Mouse (Mus musculus): ENCODE results near the gene Lsm2. TPM values are rescaled to one million over a fixed set of nuclear protein-coding genes. Genes with fewer than 3 reads are reported as not detected.
A peak's percentile ranks its signal among the peaks of the same experiment; 100 is the strongest.
"Not testable (repeated sequence)": the region's sequence is repeated elsewhere in the genome, so short reads cannot be mapped to it uniquely, and the experiment has no call there.

The Lsm2 gene
- polyA plus RNA-seq, 1 experiment: 51.6 TPM

DNA sequence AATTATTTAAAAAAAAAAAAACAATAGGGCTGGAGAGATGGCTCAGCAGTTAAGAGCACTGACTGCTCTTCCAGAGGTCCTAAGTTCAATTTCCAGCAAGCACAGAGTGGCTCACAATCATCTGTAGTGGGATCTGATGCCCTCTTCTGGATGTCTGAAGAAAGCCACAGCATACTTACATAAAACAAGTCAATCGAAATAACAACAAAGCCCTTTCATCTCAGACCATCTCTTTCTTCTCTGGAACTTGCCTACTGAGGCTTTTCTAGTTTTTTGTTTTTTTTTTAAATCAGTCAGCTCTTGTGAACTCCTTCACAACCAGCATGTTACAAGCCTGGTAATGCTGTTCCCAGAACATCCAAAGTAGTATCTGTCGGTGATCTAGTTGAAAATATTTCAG, 1.0 kb upstream of the Lsm2 start:
- WGBS: 6% methylated on average over 2 of the region's 2 CpGs

DNA sequence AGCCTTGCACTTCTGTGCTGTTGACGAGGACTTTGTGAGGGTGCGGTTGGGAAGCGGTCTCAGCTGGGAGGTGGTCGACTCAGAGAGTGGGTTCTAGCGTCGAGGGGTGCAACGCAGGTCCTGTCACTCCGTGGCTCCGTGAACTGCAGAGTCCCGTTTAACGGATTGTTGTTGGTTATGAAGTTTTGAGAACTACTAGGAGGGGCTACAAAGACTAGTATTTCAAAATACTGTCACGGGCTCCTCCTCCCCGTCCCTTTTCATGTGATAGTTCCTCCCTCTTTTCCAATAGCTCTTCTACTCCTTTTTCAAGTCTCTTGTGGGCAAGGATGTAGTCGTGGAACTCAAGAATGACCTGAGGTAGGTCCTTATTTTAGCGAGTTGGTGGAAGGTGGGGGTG, 666 bp downstream of the Lsm2 start:
- no peak for TF ChIP-seq CTCF (IDR thresholded peaks at IDR 0.05; ENCODE audit: insufficient read depth, low read length)
- no peak for TF ChIP-seq POLR2A (IDR thresholded peaks at IDR 0.05; ENCODE audit: borderline replicate concordance, extremely low read depth, low read depth, low read length)
- no peak for DNase-seq
- WGBS: under 1% methylated on average over 15 of the region's 15 CpGs
- H3K4me3 ChIP-seq (replicated peaks; ENCODE audit: extremely low read depth, low read depth, low read length): peak overlapping the region; percentile 88
- peaks cover 2% of the 10 kb centered on the region for H3K4me1 ChIP-seq (ENCODE audit: control insufficient read depth, insufficient read depth, low read length)

More for the DNA sequence above, 1.0 kb upstream of the Lsm2 start:
- H3K4me1 ChIP-seq (ENCODE audit: control insufficient read depth, insufficient read depth, low read length): peaks cover 2% of the 10 kb centered on the region
- H3K4me3 ChIP-seq (replicated peaks; ENCODE audit: extremely low read depth, low read depth, low read length): peak overlapping the region; percentile 19
- DNase-seq: no peak
- TF ChIP-seq CTCF (IDR thresholded peaks at IDR 0.05; ENCODE audit: insufficient read depth, low read length): peak; percentile 28; the same call in 1 of the 2 replicates
- no peak for TF ChIP-seq POLR2A (IDR thresholded peaks at IDR 0.05; ENCODE audit: borderline replicate concordance, extremely low read depth, low read depth, low read length)

DNA sequence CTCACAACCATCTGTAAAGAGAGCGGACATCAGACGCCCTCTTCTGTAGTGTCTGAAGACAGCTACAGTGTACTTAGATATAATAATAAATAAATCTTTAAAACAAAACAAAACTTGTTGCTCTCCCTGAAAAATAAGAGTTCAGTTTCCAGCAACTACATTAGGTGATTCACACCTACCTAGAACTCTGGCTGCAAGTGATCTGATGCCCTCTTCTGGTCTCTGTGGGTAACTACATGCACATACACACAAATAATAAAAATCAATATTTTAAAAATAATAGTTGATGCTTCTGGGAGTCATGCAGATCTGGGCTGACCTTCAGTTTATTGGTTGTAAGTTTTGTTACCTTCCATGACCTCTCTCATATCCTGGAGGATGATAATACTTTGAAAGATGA, 2.6 kb downstream of the Lsm2 start:
- DNase-seq: no peak
- 67% methylated on average over 2 of the region's 2 CpGs for WGBS
- H3K4me1 ChIP-seq (ENCODE audit: control insufficient read depth, insufficient read depth, low read length): peaks cover 2% of the 10 kb centered on the region
- TF ChIP-seq POLR2A (IDR thresholded peaks at IDR 0.05; ENCODE audit: borderline replicate concordance, extremely low read depth, low read depth, low read length) (no peak), CTCF (IDR thresholded peaks at IDR 0.05; ENCODE audit: insufficient read depth, low read length) (0 out of 2 replicates have a peak, but pooled peaks have one; percentile 15)
- no peak overlapping the region for H3K4me3 ChIP-seq (replicated peaks; ENCODE audit: extremely low read depth, low read depth, low read length)

DNA sequence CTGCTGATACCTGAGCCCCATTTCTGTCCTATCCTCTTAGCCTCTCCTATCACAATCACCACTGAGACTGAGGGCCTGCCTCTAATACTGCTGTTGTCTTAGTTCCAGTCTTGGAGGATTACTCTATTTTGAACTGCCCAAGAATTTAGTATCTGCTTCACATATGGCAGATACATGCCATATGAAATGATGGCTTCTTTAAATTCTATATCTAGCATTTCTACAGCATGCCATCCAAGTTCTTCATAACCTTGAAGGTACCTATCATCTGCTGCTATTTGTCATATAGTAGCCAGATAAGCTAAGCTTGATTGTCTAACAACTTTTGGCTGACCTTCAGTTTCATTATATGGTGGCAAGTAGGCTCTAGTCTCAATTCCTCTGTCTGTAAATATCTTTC, 13.1 kb downstream of the Lsm2 start:
- Histone ChIP-seq H3K4me3 (replicated peaks; ENCODE audit: extremely low read depth, low read depth, low read length) (no peak overlapping the region), H3K4me1 (ENCODE audit: control insufficient read depth, insufficient read depth, low read length) (no peaks in the 10 kb centered on the region; the same call in 1 of the 2 replicates)
- no peak for DNase-seq
- TF ChIP-seq CTCF (IDR thresholded peaks at IDR 0.05; ENCODE audit: insufficient read depth, low read length) (no peak), POLR2A (IDR thresholded peaks at IDR 0.05; ENCODE audit: borderline replicate concordance, extremely low read depth, low read depth, low read length) (no peak)

DNA sequence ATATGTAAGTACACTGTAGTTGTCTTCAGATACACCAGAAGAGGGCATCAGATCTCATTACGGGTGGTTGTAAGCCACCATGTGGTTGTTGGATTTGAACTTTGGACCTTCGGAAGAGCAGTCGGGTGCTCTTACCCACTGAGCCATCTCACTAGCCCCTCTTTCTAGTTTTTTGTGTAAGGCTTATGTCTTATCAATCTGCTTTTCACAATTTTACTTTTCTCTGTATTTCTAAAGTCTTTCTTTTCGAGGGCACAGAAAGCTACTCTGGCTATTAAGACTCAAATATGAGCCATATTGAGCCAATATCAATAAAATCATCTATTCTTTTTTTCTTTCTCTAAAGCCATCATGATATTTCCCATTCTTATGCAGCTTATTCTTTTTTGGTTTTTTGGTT, 13.5 kb downstream of the Lsm2 start:
- 83% methylated on average over 4 of the region's 4 CpGs for WGBS
- not testable (repeated sequence) for H3K4me1 ChIP-seq (ENCODE audit: control insufficient read depth, insufficient read depth, low read length); DNase-seq; H3K4me3 ChIP-seq (replicated peaks; ENCODE audit: extremely low read depth, low read depth, low read length)

DNA sequence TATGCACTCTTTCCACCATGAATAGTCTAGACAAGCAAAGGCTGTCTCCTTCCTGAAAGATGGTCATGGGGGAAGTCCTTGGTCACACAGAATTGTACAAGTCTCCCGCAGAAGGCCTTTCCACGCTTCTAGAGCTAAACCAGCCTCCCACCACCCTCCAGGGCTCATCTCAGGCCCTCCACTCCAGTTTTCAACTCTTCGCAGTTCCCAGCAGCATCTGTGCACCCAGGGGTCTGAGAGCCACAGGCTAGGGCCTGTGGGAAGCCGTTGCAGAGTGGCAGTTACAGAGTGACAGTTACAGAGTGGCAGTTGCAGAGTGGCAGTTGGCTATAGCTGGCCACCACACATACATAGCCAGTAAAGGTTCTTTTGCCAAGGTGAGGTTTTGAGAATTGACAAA, 14.3 kb downstream of the Lsm2 start:
- H3K4me3 ChIP-seq (replicated peaks; ENCODE audit: extremely low read depth, low read depth, low read length); DNase-seq; H3K4me1 ChIP-seq (ENCODE audit: control insufficient read depth, insufficient read depth, low read length): not testable (repeated sequence)
- WGBS: 85% methylated on average over 4 of the region's 4 CpGs

DNA sequence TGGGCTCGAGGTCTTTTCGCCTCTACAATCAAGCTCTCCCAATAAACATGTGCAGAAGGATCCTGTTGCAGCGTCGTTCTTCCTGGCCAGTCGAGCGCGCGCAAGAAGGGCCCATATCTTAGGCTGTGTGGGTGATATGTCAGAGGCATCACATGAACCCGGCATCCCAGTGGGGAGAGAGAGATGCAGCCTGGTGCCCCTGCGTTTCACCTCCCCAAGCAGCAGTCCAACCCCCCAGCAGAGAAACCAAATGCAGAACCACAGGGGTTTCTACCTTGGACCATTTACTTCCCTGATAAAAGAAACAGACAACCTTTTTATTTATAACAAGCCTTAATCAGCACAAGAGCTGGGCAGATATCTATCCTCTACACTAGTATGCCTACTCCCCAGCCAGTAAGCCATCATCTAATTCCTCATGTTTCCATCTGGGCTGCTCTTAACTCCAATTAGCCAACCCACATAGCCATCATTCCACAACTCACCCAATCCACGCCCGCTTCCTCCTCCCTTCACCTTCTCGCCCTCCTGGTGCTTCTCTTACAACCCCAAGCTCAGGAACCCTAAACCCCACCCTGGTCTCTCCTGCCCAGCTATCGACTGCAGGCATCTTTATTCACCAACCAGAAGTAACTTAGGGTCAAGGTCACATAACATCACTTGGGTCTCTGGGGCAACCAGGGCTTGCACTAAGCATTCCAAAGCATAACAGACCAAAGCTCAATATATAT, 14.9 kb downstream of the Lsm2 start:
- WGBS: 85% methylated on average over 12 of the region's 14 CpGs
- TF ChIP-seq CTCF (IDR thresholded peaks at IDR 0.05; ENCODE audit: insufficient read depth, low read length): no peak
- 0 out of 2 replicates have a peak, but pooled peaks have one; percentile 11 for TF ChIP-seq POLR2A (IDR thresholded peaks at IDR 0.05; ENCODE audit: borderline replicate concordance, extremely low read depth, low read depth, low read length)
- Histone ChIP-seq H3K4me1 (ENCODE audit: control insufficient read depth, insufficient read depth, low read length) (no peaks in the 10 kb centered on the region; the same call in 1 of the 2 replicates), H3K4me3 (replicated peaks; ENCODE audit: extremely low read depth, low read depth, low read length) (no peak overlapping the region)
- no peak for DNase-seq

DNA sequence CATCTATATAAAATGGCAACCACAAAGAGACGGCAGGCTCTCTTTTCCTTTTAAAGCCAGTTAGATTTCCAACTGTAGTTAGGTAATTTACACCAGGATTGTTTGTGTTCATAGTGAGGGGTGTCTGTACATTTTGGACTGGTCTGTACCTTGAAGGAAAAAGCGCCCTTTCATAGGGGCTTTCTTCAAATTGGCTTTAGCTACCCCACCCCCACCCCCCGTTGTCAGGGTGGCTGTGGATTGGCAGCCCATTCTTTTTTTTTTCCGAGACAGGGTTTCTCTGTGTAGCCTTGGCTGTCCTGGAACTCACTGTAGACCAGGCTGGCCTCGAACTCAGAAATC, 15.5 kb downstream of the Lsm2 start:
- Histone ChIP-seq H3K4me1 (ENCODE audit: control insufficient read depth, insufficient read depth, low read length) (no peaks in the 10 kb centered on the region; the same call in 1 of the 2 replicates), H3K4me3 (replicated peaks; ENCODE audit: extremely low read depth, low read depth, low read length) (no peak overlapping the region)
- 82% methylated on average over 5 of the region's 5 CpGs for WGBS
- TF ChIP-seq CTCF (IDR thresholded peaks at IDR 0.05; ENCODE audit: insufficient read depth, low read length): no peak
- no peak for TF ChIP-seq POLR2A (IDR thresholded peaks at IDR 0.05; ENCODE audit: borderline replicate concordance, extremely low read depth, low read depth, low read length)
- DNase-seq: no peak

DNA sequence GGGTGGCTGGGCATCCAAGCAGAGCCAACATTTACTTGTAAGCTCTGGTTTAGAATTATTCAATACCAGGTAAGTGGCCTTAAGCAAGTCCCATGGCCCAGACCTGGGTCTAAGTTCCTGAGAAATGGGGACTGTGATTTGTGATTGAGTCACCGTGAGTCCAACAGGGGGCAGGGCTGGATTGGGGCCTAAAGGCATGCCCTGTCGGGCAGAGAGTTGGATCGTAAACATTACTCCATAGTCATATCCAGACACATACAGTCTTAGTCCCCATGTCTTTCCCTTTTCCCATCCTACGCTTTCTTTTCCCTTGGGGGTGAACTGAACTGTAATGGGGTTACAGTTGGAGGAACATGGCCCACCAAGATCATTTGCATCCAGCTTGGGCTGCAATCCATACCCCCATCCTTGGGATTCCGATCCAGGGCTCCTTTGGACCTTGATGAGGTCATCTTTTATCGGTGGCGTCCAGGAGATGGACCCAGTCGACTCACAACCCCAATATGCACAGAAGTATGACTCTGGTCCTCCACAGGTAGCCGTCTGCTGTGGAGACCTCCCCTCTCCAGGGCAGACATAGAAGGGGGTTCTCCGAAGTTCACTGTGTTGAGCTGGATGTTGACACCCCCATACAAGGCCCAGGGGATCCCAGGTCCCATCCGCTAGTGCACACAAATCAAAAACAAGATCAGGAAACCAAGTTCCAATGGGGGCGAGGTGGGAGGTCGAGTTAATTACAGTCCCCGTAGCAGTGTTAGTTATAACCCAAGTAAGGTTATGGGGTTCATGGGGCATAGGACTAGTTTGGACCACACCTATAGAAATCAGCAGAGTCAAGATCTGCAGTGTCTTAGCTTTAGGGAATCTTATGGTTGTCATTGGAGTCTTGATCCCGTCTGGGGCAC, 17.1 kb downstream of the Lsm2 start:
- Histone ChIP-seq H3K4me3 (replicated peaks; ENCODE audit: extremely low read depth, low read depth, low read length) (peak overlapping the region; percentile 19), H3K4me1 (ENCODE audit: control insufficient read depth, insufficient read depth, low read length) (peaks cover 8% of the 10 kb centered on the region)
- WGBS: 70% methylated on average over 15 of the region's 15 CpGs
- DNase-seq: no peak
- no peak for TF ChIP-seq POLR2A (IDR thresholded peaks at IDR 0.05; ENCODE audit: borderline replicate concordance, extremely low read depth, low read depth, low read length)

DNA sequence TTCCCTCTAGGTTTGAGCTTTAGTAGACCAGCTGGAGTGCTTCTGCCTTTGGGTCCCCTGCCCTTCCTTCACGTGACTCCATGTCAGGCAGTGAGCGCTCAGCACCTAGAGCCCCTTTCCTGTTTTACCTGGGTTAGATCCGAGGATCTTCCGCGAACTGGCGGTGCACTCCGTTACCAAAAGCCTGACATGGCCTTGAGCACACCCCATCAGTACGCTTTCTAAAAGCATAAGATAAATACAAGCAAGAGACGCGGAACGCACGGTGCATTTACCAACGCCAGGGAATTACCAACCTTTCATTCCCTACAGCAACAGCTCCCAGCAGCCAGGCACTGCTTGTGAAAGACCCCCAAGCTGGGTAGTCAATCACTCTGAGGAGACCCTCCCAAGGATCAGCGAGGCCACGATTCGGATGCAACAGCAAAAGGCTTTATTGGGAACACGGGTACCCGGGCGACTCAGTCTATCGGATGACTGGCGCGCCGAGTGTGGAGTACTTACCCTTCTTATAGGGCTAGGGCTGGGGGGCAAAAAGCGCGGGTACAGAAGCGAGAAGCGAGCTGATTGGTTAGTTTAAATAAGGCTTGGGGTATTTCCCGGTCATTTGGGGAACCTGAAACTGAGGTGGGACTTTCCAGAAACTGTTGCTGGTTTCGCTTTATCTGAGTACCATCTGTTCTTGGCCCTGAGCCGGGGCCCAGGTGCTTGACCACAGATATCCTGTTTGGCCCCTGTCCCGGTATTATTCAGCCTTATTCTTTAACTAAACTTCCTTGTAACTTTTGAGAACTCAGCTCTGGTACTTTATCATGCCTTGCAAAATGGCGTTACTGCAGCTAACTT, 18.4 kb downstream of the Lsm2 start:
- H3K4me3 ChIP-seq (replicated peaks; ENCODE audit: extremely low read depth, low read depth, low read length): peak overlapping the region; percentile 78
- 4% methylated on average over 30 of the region's 32 CpGs for WGBS
- not testable (repeated sequence) for DNase-seq; H3K4me1 ChIP-seq (ENCODE audit: control insufficient read depth, insufficient read depth, low read length)

All from lung, adult 2 months (tissue).